Mouse (Mus musculus): ENCODE results near the gene Olfr1358.
A peak's percentile ranks its signal among the peaks of the same experiment; 100 is the strongest.
"Not testable (repeated sequence)": the region's sequence is repeated elsewhere in the genome, so short reads cannot be mapped to it uniquely, and the experiment has no call there.

Olfr1358 gene

GRCm38 (mm10) chr10:78517128-78517527 is at the start of gene Olfr1358:
Gene Olfr1358, plus strand, starts transcription at chr10:78517428.
- DNase-seq (ENCODE audit: low read depth, low spot score): no peak

DNA sequence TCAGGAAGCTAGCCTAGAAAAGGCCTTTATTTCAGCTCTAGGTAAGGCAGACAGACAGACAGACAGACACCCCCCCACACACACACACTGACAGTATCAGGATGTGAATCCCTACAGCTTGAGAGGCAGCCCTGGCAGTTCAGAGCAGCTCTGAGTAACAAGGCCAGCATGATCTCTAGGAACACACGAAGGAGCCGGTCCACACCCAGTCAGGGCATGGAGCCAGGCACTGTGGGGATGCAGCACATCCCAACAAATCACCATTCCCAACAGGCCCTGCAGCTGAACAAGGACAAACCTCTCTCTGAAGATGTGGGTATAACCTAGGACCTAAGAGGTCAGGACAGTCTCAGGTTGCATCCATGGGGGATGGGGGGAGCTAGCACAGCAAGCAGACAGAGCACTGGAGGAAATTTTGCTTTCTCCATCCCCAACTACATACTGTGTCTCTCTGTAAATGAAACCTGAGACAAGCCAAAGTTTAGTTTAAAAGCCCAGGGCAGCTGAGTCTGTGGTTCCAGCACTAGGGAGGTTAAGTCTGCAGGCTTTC is 49.4 kb upstream of the Olfr1358 start:
- no peak for DNase-seq (ENCODE audit: low read depth, low spot score)

DNA sequence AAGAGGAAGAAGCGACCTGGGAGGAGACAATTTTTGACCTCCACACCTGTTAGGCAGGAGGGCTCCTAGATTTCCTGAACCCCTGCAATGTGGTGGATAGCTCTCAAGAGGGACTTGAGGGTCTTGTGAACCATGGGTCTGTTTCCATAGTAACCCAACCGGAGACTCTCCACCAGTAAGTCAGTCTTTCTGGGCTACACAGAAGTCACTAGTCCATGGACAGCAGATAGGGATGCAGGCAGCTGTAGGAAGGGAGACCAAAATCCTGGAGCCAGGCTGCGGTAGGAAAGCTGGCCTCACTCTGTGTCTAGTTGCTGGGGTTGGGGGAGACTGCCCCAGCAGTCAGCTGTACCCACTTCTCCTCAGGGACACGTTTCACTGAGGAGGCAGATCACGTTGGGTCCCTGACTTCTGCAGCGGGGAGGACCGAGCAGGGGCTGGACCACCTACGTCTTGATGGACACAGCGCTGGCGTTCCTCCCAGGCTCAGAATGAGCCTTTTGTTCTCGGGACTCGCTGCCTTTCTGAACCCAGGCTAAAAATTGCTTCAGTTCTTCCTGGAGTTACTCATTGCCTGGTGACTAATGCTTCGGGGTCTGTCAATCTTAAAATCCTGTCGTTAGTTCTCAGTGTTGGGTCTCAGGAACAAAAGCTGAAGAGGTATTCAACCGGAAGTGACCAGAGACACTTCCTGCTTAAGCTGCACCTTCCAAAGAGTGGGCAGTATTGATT is 46.5 kb upstream of the Olfr1358 start:
- no peak for DNase-seq (ENCODE audit: low read depth, low spot score)

GRCm38 (mm10) chr10:78472046-78472445 is 45.2 kb upstream of the Olfr1358 start:
- no peak for DNase-seq (ENCODE audit: low read depth, low spot score)

- DNase-seq (ENCODE audit: low read depth, low spot score): no peak
Measured at GRCm38 (mm10) chr10:78473434-78473833, 43.8 kb upstream of the Olfr1358 start.

GRCm38 (mm10) chr10:78474759-78475158 is 42.5 kb upstream of the Olfr1358 start:
- DNase-seq (ENCODE audit: low read depth, low spot score): no peak

DNA sequence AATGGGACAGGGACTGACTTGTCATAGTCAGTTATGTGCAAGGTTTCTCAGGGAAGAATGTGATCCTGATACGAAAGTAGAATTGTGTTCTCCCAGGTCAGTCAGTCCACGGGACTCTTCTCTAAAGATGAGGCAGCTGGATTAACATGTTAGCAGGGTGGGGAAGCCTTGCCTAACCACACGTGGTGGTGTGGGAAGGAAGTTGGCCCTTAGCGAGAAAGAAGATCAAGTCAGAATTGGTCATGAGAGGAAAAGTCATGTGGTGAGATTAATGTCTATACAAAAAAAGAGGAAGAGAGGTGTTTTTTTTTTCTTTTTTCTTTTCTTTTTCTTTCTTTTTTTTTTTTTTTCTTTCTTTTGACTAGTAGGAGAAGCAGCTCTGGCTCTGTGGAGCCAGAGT is 40.4 kb upstream of the Olfr1358 start:
- DNase-seq (ENCODE audit: low read depth, low spot score): no peak

DNA sequence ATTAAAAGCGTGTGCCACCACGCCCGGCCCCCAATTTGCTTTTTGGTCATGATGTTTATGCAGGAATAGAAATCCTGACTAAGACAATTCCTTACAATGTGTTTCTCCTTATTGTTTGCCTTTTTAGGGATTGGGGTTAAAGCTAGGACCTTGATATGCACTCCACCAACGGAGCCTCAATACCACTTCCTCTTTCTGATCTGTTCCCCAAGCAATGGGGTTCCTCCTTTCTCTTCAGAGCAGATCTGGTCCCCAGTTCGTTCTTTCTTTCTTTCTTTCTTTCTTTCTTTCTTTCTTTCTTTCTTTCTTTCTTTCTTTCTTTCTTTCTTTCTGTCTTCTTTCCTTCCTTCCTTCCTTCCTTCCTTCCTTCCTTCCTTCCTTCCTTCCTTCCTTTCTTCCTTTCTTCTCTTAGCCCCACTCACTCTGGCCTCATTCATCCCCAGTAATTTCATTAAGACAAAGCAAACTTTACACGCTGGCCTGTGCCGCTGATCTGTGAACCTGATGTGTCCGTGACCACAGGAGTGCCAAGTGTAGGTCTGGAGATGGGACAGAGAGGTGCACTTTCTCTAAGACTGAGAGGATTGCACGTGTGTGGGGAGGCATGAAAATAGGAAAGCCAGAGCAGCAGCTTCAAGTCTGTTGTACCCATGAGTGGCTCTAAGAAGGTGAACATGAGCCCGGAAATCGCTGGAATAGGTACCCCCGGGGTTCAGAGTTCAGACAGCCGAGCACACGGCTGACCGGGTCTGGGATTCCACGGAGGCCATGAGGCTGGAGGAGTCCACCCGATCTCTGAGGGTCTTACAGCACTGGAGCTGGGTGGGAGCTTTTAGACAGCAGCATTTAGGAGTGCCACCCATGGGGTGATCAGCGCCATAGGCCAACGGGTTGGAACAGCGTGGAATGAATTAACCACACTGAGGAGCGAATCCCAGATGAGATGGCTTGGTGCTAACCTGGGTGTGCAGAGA is 36.0 kb upstream of the Olfr1358 start:
- no peak for DNase-seq (ENCODE audit: low read depth, low spot score)

GRCm38 (mm10) chr10:78481928-78482499 is 35.2 kb upstream of the Olfr1358 start:
- peak; percentile 80 for DNase-seq (ENCODE audit: low read depth, low spot score)

DNA sequence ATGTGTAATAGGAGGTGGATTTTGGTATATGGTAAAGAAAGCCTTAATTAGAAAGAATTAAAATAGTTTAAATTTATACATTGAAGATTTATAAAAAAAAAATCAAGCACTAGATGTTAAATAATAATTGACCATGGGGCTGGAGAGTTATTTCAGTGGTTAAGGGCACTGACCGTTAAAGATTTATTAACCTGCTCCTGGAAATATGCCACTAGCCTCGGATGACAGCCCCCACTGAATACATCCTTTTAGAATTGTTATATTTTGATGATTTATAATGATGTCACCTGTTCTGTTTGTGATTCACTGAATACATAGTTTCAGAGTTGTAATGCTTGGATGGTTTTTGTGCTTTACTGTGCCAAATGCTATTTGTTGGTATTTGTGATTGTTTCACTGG is 31.9 kb upstream of the Olfr1358 start:
- not testable (repeated sequence) for DNase-seq (ENCODE audit: low read depth, low spot score)

DNA sequence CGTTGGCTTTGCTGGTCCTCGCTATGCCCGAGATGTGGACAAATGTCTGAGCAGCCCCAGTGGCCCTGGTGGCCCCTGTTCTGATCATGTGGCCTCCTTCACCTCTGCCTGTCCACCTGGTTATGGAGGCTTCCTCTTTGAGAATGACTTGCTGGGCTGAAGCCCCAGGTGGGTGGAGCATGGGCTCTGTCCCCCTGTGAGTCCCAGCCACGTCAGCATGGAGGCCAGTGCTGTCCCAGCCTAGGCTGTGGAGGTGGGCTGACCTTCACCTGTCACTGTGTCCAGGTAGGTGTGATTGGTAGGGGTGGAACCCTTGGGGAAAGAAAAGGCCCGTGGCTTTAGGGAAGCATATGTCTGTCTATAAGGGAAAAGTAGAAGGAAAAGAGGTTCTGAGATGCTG is 30.4 kb upstream of the Olfr1358 start:
- no peak for DNase-seq (ENCODE audit: low read depth, low spot score)

DNA sequence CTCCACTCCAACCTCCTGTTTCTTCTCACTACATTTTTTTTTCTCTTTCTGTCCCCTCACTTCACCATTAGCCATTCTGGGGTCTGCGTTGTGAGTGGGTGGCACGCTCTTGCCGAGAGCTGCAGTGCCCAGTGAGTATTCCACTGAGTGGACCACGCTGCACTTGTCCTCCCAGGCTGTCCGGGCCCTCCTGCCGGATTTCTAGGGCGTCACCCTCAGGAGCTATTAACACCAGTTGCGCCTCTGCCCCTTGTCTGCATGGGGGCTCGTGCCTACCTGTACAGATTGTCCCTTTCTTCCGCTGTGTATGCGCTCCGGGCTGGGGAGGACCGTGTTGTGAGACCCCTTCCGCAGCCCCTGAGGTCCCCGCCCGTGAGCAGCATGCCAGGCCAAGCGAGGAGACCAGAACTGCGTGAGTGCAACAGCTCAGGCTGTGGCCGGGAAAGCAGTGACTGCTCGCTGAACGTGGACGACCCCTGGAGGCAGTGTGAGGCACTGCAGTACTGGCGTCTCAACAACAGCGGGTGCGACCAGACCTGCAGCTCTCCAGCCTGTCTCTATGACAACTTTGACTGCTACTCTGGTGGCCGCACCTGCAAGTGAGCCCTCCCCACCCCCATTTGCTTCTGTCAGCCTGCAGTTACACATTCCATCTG is 29.7 kb upstream of the Olfr1358 start:
- peak; percentile 85 for DNase-seq (ENCODE audit: low read depth, low spot score)

GRCm38 (mm10) chr10:78502986-78503733 is 14.1 kb upstream of the Olfr1358 start:
- no peak for DNase-seq (ENCODE audit: low read depth, low spot score)

- no peak for DNase-seq (ENCODE audit: low read depth, low spot score)
Measured at GRCm38 (mm10) chr10:78519792-78520191, 2.6 kb downstream of the Olfr1358 start.

- DNase-seq (ENCODE audit: low read depth, low spot score): peak; percentile 8
Measured at GRCm38 (mm10) chr10:78520260-78521005, 3.2 kb downstream of the Olfr1358 start.

- not testable (repeated sequence) for DNase-seq (ENCODE audit: low read depth, low spot score)
Measured at GRCm38 (mm10) chr10:78525071-78525470, 7.8 kb downstream of the Olfr1358 start.

GRCm38 (mm10) chr10:78525511-78525910 is 8.3 kb downstream of the Olfr1358 start:
- DNase-seq (ENCODE audit: low read depth, low spot score): no peak

DNA sequence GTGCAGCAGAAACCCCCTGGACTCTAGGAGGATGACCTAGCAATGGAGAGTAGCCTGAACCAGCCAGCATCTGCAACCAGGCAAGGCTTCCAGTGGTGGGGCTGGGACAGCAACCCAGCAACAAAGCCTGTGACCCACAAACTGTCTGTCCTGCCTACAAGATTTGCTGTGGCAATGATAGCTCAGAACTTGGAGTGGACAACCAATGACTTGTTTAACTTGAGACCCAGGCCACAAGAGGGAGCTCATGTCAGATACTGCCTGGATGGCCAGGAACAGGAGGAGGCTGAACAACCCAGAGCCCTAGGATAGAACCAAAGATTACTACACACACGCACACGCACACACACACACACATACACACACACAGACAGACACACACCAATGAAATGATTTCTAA is 23.7 kb downstream of the Olfr1358 start:
- no peak for DNase-seq (ENCODE audit: low read depth, low spot score)

DNA sequence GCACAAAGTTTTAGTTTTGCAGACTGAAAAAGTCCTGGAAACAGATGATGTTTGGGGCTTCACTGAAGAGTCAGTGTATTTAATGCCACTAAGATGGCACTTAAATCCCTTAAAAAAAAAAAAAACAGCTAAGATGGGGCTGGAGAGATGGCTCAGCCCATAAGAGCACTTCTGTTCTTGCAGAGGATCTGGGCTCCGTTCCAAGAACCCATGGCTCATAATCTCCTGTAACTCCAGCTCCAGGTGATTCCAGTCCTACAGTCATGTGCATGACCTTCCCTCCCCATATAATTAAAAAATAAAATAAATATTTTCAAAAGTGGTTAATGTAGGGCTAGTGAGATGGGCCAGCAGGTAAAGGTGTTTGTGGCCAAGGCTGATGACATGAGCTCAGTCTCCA is 47.8 kb downstream of the Olfr1358 start:
- no peak for DNase-seq (ENCODE audit: low read depth, low spot score)

DNA sequence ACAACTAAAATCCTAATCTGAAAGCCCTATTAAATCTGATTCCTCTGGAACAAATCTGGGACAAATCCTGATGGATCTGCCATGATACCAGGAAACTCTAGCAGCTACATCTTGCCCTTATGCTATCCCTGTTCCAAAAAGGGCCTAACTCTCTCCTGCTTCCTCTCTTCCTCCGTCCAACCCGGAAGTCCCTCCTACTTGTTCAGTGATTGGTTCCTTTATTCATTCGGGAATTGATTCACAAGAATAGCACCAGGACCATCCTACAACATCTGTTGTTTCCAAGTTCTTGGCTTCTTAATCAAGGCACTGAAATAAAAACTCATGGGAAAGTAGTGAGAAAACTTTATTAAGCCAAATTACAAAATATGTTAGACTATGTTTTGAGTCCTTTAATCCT is 52.0 kb downstream of the Olfr1358 start:
- DNase-seq (ENCODE audit: low read depth, low spot score): no peak
